Mouse (Mus musculus) spleen, adult 2 months (tissue): Measurements from ENCODE around the gene Skil.

Source experiments
- CTCF ChIP-seq: fragments of 200-500 bp; IDR thresholded peaks from 2 replicates; pipeline ENCODE4 v1.5.1; 2011; ENCODE audit warnings: mild to moderate bottlenecking, inconsistent platforms; ENCODE audit not compliant: insufficient read depth, insufficient read length, insufficient replicate concordance; ENCODE audit errors: extremely low read depth
- POLR2A ChIP-seq: fragments of 200-500 bp; IDR thresholded peaks from 2 replicates; pipeline ENCODE4 v1.6.1; 2011; ENCODE audit warnings: low read depth, low read length, inconsistent platforms

GRCm38 (mm10) chr3:31138454-31139424 lies 43.9 kb downstream of the Skil start:
- peak; percentile 22; the same call in 1 of the 2 replicates for TF ChIP-seq CTCF
- TF ChIP-seq POLR2A = no peak
